ENCODE assay signal across 12 mouse cellular contexts in genomic region chr4:141822979-141823378, GRCm38 (mm10). TPM values are rescaled to one million over a fixed set of nuclear protein-coding genes. Genes with fewer than 3 reads are reported as not detected.
DNase-seq lines count a peak whose midpoint lies in the region; ATAC-seq and TF ChIP-seq lines count a peak whose summit lies in the region.
"Had no signal": no experiment of that assay in that cellular context is flagged by ENCODE, and none has a peak within 500 bp of the region (broad histone marks: within the 10 kb centered on the region; RNA-seq: fewer than 3 reads in every experiment).

No protein-coding gene starts in this region.

- DNase-seq in kidney, postnatal 25 days: peak; percentile 16 to 41
- DNase-seq in kidney, postnatal 14 days: no peak
- DNase-seq in G1E (ENCODE audit: low spot score): no peak
- peak; percentile 36 for DNase-seq in embryonic facial prominence, embryonic 10.5 days (ENCODE audit: low spot score)
- DNase-seq in lung, postnatal 10 days: peak; percentile 60
- no peak for DNase-seq in gastrocnemius, postnatal 14 days
- no peak for DNase-seq in frontal cortex, postnatal 10 days (ENCODE audit: low spot score in 2 of 2)

- peaks cover 18% of the 10 kb centered on the region for H3K27me3 ChIP-seq in G1E (ENCODE audit: insufficient read depth, low read length)
- no peaks in the 10 kb centered on the region for H3K27me3 ChIP-seq in embryonic facial prominence, embryonic 10.5 days (replicated peaks; ENCODE audit: low read depth, poor library complexity, severe bottlenecking)
- H3K27me3 ChIP-seq in midbrain, embryonic 16.5 days (ENCODE audit: control insufficient read depth, insufficient read depth, low read depth, low read length): no peaks in the 10 kb centered on the region
- H3K27me3 ChIP-seq: embryonic facial prominence, embryonic 13.5 days; limb, embryonic 12.5 days had no signal

- no peak overlapping the region for H3K9ac ChIP-seq in midbrain, embryonic 16.5 days (ENCODE audit: low read depth, low read length)
- H3K9ac ChIP-seq: embryonic facial prominence, embryonic 13.5 days; limb, embryonic 12.5 days had no signal

- H3K4me1 ChIP-seq in G1E (ENCODE audit: insufficient read depth, low read depth, low read length): peaks cover 5% of the 10 kb centered on the region
- H3K4me1 ChIP-seq in embryonic facial prominence, embryonic 10.5 days: peaks cover 11% of the 10 kb centered on the region; the same call in 1 of the 2 replicates
- H3K4me1 ChIP-seq in midbrain, embryonic 16.5 days (ENCODE audit: control insufficient read depth, insufficient read depth, low read length): no peaks in the 10 kb centered on the region
- H3K4me1 ChIP-seq: embryonic facial prominence, embryonic 13.5 days; limb, embryonic 12.5 days had no signal

- intact Hi-C loops in gastrocnemius, postnatal 14 days (cut with DNase I; ENCODE audit: low total_unique reads): no loop called here

- no peak overlapping the region for H3K4me2 ChIP-seq in midbrain, embryonic 16.5 days (ENCODE audit: low read length)
- H3K4me2 ChIP-seq: embryonic facial prominence, embryonic 13.5 days; limb, embryonic 12.5 days had no signal

- H3K9me3 ChIP-seq in G1E (replicated peaks): no peaks in the 10 kb centered on the region
- H3K9me3 ChIP-seq in embryonic facial prominence, embryonic 10.5 days: no peaks in the 10 kb centered on the region
- H3K9me3 ChIP-seq in midbrain, embryonic 16.5 days (replicated peaks; ENCODE audit: control insufficient read depth, low read length, poor library complexity, severe bottlenecking): no peaks in the 10 kb centered on the region
- H3K9me3 ChIP-seq: embryonic facial prominence, embryonic 13.5 days; limb, embryonic 12.5 days had no signal

- H3K27ac ChIP-seq in embryonic facial prominence, embryonic 10.5 days (replicated peaks): no peak overlapping the region
- H3K27ac ChIP-seq in midbrain, embryonic 16.5 days (ENCODE audit: low read length): no peak overlapping the region
- H3K27ac ChIP-seq: embryonic facial prominence, embryonic 13.5 days; limb, embryonic 12.5 days had no signal

- H3K4me3 ChIP-seq in G1E (ENCODE audit: low read depth, low read length): no peak overlapping the region
- no peak overlapping the region for H3K4me3 ChIP-seq in embryonic facial prominence, embryonic 10.5 days
- H3K4me3 ChIP-seq in midbrain, embryonic 16.5 days (ENCODE audit: low read depth, low read length): no peak overlapping the region
- H3K4me3 ChIP-seq: embryonic facial prominence, embryonic 13.5 days; limb, embryonic 12.5 days had no signal

- peak; percentile 52; the same call in 1 of the 2 replicates for ATAC-seq in G1E (ENCODE audit: extremely low read depth, insufficient number of reproducible peaks, low FRiP score, poor library complexity, severe bottlenecking)
- ATAC-seq in midbrain, embryonic 16.5 days: no peak

- WGBS in embryonic facial prominence, embryonic 10.5 days: 65% methylated on average over 3 of the region's 3 CpGs
- 65% methylated on average over 3 of the region's 3 CpGs for WGBS in midbrain, embryonic 16.5 days

- H3K36me3 ChIP-seq in G1E (replicated peaks): no peaks in the 10 kb centered on the region
- no peaks in the 10 kb centered on the region for H3K36me3 ChIP-seq in embryonic facial prominence, embryonic 10.5 days (replicated peaks)
- H3K36me3 ChIP-seq in midbrain, embryonic 16.5 days (ENCODE audit: control insufficient read depth, insufficient read depth, low read length): no peaks in the 10 kb centered on the region
- H3K36me3 ChIP-seq: embryonic facial prominence, embryonic 13.5 days; limb, embryonic 12.5 days had no signal

- TF ChIP-seq CTCF in G1E (IDR thresholded peaks at IDR 0.05; ENCODE audit: low read depth, low read length): no peak

RNA-seq across cellular contexts. Expression of gene Cela2a, which starts 3.0 kb away (rescaled TPM):
- total RNA-seq in G1E (2014; fragmentation: Nextera tagmentation): not detected in 2 replicates
- total RNA-seq in G1E (2017): not detected in 2 replicates
- not detected in 2 replicates for polyA plus RNA-seq in G1E (2012)
- not detected in 2 replicates for polyA plus RNA-seq in embryonic facial prominence, embryonic 10.5 days (2016; fragmentation: Nextera tagmentation; extraction: Ambion mirVana)
- total RNA-seq in gastrocnemius, postnatal 14 days (2021): not detected
- polyA plus RNA-seq in midbrain, embryonic 16.5 days (2015; fragmentation: Nextera tagmentation; extraction: Ambion mirVana): 0.40 TPM in 1 of 2 replicates, not detected in the other
- total RNA-seq: hematopoietic stem cell, adult 5-6 weeks had no signal
- polyA plus RNA-seq: embryonic facial prominence, embryonic 13.5 days; limb, embryonic 12.5 days; neural tube, embryonic 14.5 days had no signal

RNA-seq across cellular contexts. Expression of gene Ctrc, which starts 23.2 kb away (rescaled TPM):
- total RNA-seq in G1E (2014; fragmentation: Nextera tagmentation) (not detected in 2 replicates), G1E (2017) (not detected in 2 replicates)
- not detected in 2 replicates for polyA plus RNA-seq in G1E (2012)
- polyA plus RNA-seq in embryonic facial prominence, embryonic 10.5 days (2016; fragmentation: Nextera tagmentation; extraction: Ambion mirVana): not detected in 2 replicates
- not detected for total RNA-seq in gastrocnemius, postnatal 14 days (2021)
- not detected in 2 replicates for polyA plus RNA-seq in midbrain, embryonic 16.5 days (2015; fragmentation: Nextera tagmentation; extraction: Ambion mirVana)
- total RNA-seq: hematopoietic stem cell, adult 5-6 weeks had no signal
- polyA plus RNA-seq: embryonic facial prominence, embryonic 13.5 days; limb, embryonic 12.5 days; neural tube, embryonic 14.5 days had no signal

RNA-seq across cellular contexts. Expression of gene Casp9, which starts 29.6 kb away (rescaled TPM):
- 16.3 and 18.7 TPM in 2 replicates for total RNA-seq in G1E (2014; fragmentation: Nextera tagmentation)
- 25.7 and 30.1 TPM in 2 replicates for total RNA-seq in G1E (2017)
- polyA plus RNA-seq in G1E (2012): 21.7 and 26.1 TPM in 2 replicates
- polyA plus RNA-seq in embryonic facial prominence, embryonic 10.5 days (2016; fragmentation: Nextera tagmentation; extraction: Ambion mirVana): 21.2 and 23.1 TPM in 2 replicates
- total RNA-seq in gastrocnemius, postnatal 14 days (2021): 1 to 10 TPM; 3.7 to 4.8 TPM
- polyA plus RNA-seq in midbrain, embryonic 16.5 days (2015; fragmentation: Nextera tagmentation; extraction: Ambion mirVana): 20.7 and 21.7 TPM in 2 replicates

RNA-seq across cellular contexts. Expression of gene Dnajc16, which starts 32.2 kb away (rescaled TPM):
- 9.9 and 12.1 TPM in 2 replicates for total RNA-seq in G1E (2014; fragmentation: Nextera tagmentation)
- 10.6 and 11.9 TPM in 2 replicates for total RNA-seq in G1E (2017)
- polyA plus RNA-seq in G1E (2012): 2.7 and 2.9 TPM in 2 replicates
- 4.0 and 4.8 TPM in 2 replicates for polyA plus RNA-seq in embryonic facial prominence, embryonic 10.5 days (2016; fragmentation: Nextera tagmentation; extraction: Ambion mirVana)
- 1 to 10 TPM; 8.6 to 9.4 TPM for total RNA-seq in gastrocnemius, postnatal 14 days (2021)
- 6.6 and 7.3 TPM in 2 replicates for polyA plus RNA-seq in midbrain, embryonic 16.5 days (2015; fragmentation: Nextera tagmentation; extraction: Ambion mirVana)

RNA-seq across cellular contexts. Expression of gene Efhd2, which starts 51.7 kb away (rescaled TPM):
- total RNA-seq in G1E (2014; fragmentation: Nextera tagmentation) (30.8 and 31.9 TPM in 2 replicates), G1E (2017) (37.3 and 44.1 TPM in 2 replicates)
- 56.1 and 59.5 TPM in 2 replicates for polyA plus RNA-seq in G1E (2012)
- polyA plus RNA-seq in embryonic facial prominence, embryonic 10.5 days (2016; fragmentation: Nextera tagmentation; extraction: Ambion mirVana): 40.7 and 41.8 TPM in 2 replicates
- 10 to 100 TPM; 13.8 to 17.6 TPM for total RNA-seq in gastrocnemius, postnatal 14 days (2021)
- polyA plus RNA-seq in midbrain, embryonic 16.5 days (2015; fragmentation: Nextera tagmentation; extraction: Ambion mirVana): 56.6 and 67.4 TPM in 2 replicates

Comparison
In these comparisons a context has a peak if more than half of its experiments do, and no peak if none do; other contexts are left out.
1. DNase-seq: peak in kidney, postnatal 25 days (2 of 2), embryonic facial prominence, embryonic 10.5 days (single experiment) and lung, postnatal 10 days (single experiment); none in kidney, postnatal 14 days (single experiment), G1E (single experiment), gastrocnemius, postnatal 14 days (single experiment) and frontal cortex, postnatal 10 days (0 of 2).